Mouse (Mus musculus): ENCODE measurements around the gene Slc2a1. TPM values are rescaled to one million over a fixed set of nuclear protein-coding genes. Genes with fewer than 3 reads are reported as not detected.

Gene Slc2a1
- total RNA-seq, 2 experiments from 2014 or later, result 9.0 to 14.3 TPM

DNA sequence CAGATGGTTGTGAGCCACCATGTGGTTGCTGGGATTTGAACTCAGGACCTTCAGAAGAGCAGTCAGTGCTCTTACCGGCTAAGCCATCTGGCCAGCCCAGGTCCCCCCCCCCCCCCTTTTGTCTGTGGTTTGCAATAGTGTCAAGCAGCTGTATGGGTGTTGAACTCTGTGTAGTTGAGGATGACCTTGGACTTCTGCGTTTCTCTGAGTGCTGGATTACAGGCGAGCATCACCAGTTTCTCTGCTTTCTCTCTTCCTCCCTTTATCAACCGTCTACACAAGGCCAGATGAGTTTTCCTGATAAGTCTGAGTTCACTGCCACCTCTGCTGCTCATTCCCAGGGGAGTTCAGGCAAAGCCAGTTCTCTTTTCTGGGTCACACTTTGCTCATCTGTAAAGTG lies 11.1 kb upstream of the Slc2a1 start:
- ATAC-seq (ENCODE audit: poor library complexity, severe bottlenecking), result no peak

DNA sequence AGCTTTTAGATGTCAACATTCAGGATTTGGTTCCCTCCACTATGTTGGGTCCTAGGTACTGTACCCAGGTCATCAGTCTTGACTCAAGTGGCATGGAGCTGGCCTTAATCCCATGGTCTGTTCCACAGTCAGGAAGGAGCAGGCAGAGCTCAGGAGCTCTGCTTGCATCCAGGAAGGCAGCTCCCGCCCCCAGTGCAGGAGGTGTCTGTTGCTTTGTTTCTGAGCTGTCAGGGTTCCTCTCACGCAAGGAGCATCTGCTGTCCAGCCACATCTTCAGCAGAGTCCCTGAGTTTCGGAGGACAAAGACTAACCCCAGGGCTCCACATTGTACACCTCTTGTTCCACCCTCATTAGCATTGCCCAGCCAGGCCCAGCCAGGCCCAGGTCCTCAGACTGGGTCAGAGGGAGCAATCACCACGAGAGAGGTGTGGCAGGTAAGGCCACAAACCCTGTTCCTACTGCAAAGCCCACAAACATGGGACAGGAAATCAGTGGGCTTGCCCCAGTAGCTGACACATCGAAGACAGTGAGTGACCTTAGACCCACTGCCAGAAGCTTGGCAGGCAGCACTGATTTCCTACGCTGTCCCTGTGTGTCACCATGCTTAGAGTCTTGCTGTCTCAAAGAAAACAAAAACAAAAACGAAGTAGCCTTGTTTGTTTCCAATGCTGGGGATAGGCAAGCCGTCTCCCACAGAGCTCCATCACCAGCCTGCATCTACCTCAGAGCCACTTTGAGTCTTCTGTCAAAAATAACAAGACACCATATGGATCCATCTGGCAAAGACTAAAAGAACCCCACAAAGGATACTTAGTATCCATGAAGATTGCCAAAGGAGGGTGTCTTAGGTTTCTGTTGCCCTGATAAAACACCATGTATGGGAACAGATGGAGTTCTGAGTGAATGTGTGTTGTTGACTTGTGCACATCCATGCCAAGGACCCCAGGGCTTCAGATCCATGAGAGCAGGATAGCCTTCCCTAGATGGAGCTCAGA lies 10.0 kb upstream of the Slc2a1 start:
- no peak for ATAC-seq (ENCODE audit: poor library complexity, severe bottlenecking)

DNA sequence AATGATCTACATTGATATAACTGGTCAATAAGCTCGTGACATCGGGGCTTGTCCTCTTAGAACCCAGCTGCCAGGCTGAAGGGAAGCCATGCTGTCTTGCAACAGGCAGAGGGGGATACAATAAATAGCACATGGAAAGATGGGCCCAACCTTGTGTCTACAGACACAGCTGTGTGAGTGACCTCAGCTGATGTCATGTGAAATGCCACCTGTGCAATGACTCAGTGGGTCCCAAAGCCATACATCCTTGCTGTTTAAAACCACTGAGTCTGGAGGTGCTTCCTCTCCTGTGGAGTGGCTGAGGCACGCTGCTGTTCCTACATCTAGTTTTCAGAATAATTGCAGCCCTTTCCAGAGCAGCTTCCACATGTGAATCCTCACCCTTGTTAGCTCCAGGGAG lies 7.1 kb upstream of the Slc2a1 start:
- ATAC-seq (ENCODE audit: poor library complexity, severe bottlenecking), result no peak

DNA sequence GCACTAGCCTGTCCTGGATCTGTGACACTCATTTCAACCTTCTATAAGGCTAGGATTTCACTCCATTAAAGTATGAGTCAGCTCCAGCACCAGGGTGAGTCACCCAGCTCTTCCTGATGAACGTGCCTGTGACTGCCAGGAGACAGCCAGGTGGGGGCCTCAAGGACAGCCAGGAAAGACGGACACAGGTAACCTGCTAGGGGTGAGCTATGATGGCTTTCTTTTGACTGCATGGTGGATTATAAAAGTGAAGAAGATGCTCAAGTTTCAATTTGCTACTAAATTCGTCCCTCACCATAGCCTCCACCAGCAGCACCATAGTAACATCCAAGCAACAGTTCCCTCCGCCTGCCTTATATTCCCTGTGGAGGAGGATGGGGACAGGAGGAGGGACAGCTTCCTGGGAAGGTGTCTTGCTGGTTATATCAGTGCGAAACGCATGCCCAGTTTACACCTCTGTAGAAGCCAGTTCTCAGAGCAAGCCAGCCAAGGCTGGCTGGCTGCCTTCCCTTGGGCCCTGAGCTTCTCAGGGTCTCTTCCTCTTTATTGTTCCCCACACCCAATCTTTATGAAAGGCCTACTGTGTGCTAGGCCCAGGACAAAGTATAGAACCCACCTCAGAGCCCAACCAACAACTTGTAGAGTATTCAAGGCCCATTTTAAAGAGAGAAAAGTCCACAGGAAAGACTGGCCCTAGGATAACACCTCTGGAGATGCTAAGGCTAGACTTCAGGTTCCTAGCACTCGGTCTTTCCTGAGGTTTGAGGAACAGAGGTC lies 6.0 kb upstream of the Slc2a1 start:
- ATAC-seq (ENCODE audit: poor library complexity, severe bottlenecking), result no peak

DNA sequence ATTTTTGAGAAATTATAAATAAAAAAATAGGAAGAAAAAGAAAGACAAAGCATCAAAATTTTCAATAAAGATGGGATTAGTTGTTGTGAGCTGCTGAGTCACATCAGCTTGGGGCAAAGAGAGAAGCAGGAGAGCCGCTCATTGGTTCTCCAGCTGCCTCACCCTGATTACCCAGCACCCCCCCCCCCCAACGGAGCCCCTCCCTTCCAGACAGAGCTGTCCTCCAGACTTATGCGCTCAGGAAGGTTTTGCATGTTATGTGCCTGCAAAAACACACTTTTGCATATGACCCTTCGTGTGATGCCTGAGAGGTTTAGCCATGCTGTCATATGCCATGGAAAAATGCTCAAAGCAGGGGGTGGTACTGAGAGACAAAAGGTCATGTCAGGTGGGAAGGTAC lies 3.7 kb upstream of the Slc2a1 start:
- no peak for ATAC-seq (ENCODE audit: poor library complexity, severe bottlenecking)

DNA sequence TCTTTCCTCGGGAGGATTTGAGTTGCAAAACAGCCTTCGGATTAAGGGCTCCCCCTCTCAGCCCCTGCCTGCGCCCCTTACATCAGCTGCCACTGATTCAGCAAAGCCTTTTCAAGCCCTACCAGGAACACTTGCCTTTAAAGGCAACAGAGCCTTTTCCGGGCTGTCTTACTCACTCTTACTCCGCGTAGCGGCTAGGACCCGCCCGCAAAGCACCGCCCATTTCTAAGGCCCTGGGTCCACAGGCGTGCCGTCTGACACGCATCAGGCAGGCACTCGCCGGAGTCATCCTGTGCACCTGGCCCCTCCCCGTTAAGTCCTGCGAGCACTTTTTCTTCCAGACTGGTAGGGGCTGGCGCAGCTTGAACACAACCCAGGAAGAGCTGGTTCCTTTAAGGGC lies 2.8 kb upstream of the Slc2a1 start:
- peak; percentile 65 for ATAC-seq (ENCODE audit: poor library complexity, severe bottlenecking)

DNA sequence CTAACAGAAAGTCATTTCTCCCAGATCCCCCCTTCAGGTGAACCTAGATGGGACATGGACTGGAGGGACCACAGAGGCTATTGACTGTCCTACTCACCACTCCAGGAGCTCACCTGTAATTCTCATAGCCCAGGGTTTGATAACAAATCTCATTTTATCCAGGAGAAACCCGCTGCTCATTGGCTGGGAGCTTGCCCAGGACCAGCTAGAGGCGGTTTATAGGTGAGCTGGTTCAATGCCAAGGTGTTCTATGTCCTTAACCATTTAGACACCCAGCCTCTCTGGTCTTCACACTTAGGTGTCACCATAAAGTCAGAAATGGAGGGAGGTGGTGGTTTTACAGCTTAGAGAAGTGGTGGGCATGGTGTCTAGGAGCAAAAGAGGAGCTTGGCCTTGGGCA lies 644 bp upstream of the Slc2a1 start:
- ATAC-seq (ENCODE audit: poor library complexity, severe bottlenecking), result no peak

DNA sequence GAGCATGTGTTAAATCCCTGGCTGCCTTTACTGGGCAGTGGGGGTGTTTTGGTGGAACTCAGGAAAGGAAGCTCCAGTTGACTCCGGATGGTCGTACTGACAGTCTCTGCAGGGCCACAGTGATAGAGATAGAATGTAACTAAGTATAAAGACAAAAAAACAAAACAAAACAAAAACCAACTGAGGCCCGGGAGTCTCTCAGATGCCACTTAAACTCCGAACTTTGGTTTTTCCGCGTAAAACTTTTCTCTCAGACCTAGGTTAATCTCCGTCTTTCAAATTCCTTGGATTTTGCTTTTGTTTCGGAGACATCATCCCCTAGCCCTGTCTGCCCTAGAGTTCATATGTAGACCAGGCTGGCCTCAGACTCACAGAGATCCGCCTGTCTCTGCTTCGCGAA lies 1.1 kb downstream of the Slc2a1 start:
- no peak for ATAC-seq (ENCODE audit: poor library complexity, severe bottlenecking)

DNA sequence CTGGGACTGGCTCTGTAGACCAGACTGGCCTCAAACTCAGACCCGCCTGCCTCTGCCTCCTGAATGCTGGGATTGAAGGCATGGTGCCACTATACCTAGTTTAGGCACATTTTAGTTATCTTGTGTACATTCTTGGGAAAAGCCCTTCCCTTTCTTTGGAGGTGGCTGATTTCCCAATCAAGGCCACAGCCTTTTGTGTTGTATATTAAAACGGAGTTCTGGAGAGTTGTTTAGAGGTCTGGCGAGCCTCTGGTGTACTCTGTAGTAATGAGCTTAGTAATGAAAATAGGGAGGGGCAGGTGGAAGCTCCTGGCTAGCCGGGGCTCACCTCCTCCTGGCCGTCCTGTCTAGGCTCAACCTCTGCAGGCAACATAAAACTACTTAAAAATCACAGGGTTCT lies 2.0 kb downstream of the Slc2a1 start:
- ATAC-seq (ENCODE audit: poor library complexity, severe bottlenecking), result no peak

DNA sequence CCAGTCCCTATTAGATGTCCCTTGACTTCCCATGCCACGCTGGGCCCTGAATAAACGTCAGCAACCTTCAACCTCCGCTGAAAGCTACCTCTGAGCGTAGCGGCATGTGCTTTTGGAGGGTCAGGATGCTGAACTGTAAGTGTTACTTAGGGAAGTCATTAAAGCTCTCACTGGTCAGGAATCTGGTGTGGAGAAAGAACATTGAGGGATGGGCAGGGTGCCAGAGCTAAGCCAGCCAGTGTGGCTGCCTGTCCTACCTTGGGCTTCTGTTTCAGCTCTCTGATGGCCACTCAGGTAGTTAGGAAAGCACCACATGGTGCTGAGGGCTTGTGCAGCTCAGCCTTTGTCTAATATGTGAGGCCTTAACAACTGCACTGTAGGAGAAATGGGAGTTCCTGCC lies 2.9 kb downstream of the Slc2a1 start:
- ATAC-seq (ENCODE audit: poor library complexity, severe bottlenecking), result no peak

DNA sequence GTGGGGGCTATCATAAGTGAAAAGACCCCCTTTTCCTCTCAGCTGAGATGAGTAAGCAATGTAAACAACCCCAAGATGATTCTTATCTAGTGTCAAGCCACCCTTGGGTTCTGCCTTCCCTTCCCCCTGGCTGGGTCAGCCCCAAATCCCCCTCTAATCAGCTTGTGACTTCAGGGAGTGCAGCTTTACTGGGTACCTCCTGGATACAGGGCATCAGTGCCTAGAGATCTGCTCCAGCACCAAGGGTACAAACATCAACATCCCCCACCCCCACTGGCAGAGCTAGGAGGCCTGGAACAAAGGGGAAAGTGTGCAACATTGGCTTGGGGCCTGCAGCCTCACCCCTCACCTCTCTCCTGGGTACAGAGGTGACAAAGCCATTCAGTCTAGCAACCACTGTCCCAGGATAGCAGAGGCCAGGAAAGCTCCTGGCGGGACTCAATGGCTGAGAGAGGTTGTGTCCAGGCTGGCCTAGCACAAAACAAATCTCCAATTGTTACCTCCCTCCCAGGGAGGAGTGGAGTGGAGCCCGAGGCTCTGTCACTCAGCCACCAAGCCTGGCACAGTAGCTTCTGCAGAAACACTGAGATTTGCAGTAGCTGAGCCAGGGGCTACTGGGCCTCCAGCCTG lies 3.9 kb downstream of the Slc2a1 start:
- ATAC-seq (ENCODE audit: poor library complexity, severe bottlenecking), result no peak

DNA sequence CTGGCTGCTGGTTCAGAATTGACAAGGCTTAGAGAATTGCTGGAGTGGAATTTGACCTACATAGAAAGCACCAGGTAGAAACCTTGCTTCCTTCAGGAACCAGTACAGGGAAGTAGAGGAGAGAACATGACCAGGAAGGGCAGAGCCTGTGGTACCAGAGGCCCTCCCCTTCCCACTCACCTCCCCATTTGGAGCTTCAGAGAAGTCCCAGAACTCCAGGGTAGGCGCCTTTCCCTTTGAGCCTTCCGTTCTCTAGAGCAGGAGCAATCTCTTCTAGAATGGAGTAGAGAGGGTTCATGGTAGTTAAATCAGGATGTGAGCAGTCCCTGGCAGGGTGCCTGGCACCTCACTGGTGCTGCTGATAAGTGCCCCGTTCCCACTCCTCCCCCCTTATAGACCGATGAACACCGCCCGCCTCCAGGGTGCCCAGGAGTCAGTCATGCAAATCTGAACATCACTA lies 7.1 kb downstream of the Slc2a1 start:
- ATAC-seq (ENCODE audit: poor library complexity, severe bottlenecking), result no peak

DNA sequence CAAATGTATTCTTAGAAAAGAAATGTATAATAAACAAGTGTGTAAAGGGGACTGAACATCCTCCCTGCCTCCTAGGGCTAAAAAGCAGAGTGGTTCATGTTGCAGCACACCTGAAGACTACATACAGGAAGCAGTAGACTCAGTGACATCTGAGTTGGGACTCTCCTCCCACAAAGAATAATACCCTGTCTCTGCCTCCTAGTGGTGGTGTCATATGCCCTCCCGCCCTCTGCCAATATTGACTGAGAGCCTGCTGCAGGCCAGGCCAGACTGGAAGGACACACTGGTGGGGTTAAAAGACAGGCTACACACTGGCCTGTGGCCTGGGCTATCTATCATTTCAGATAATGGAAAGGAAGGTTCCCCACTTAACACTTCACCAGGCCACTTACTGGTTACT lies 7.8 kb downstream of the Slc2a1 start:
- ATAC-seq (ENCODE audit: poor library complexity, severe bottlenecking), result no peak

DNA sequence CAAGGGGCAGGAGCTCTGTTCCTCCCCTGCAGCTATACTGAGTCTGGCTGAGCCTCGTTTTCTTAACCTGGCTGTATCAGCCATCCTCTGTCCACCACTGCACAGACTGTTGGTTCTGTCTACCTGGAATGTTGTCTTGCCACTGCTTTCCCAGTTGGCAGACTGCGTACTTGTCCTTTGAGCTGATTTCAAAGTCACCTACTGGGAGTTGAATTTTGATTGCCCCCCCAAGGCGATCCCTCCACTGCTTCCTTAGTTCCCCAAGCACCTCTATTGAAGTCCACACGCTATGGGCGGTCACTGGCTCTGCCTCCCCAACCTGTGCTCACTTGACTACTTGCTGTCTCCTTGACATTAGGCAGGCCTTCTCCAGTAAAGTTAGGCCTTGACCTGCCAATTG lies 9.1 kb downstream of the Slc2a1 start:
- ATAC-seq (ENCODE audit: poor library complexity, severe bottlenecking), result no peak

DNA sequence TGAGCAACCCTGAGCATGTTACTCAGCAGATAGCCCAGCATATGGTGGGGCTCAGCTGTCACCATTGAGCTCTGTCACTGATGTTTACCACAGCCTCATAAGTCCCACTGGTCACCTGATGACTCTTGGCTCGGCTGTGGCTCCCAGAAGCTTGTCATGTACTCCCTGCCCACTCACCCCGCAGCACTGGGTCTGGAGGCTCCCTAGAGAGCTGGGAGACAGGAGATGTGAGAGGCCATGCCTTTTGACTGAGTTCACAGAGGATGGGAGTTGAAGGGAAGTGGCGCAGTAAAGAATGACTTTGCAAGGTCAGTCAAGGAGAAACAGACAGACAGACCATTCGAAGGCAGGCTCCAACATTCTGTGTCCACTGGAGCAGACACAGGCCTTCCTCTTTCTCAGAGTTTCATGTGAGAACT lies 10.2 kb downstream of the Slc2a1 start:
- peak; percentile 71 for ATAC-seq (ENCODE audit: poor library complexity, severe bottlenecking)

DNA sequence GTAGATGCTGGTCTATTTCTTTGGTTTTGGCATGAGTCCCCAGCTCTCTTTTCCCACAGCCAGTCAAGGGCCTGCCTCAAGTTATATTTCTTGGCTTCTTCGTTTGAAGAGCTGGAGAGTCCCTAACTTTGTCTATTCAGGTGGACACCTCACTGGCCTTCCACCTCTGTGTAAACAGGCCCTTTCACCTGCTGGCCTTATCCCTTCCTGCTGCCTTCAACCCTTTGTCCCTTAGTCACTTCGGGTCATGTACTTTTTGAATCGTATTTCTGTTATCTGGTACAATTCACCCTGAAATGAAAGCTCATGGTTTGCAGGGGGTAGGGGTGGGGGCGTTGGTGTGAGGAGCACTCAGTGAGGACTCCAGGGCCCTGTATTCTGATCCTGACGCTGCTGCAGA lies 10.8 kb downstream of the Slc2a1 start:
- no peak for ATAC-seq (ENCODE audit: poor library complexity, severe bottlenecking)

DNA sequence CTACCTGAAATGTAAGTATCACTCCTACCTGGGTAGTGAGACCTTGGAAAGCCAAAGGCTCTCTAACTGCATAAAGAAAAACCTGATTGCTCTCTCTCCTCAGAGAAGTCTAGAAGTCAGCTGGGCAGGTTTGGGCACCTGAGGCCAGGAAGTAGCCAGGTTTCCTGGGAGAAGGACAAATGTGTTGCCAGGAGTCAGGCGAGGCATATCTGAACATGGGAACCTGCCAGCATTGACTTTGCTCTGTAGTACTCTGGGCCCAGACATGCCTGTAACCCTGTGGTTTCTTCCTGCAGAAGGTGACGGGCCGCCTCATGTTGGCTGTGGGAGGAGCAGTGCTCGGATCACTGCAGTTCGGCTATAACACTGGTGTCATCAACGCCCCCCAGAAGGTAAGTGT lies 11.6 kb downstream of the Slc2a1 start:
- no peak for ATAC-seq (ENCODE audit: poor library complexity, severe bottlenecking)

DNA sequence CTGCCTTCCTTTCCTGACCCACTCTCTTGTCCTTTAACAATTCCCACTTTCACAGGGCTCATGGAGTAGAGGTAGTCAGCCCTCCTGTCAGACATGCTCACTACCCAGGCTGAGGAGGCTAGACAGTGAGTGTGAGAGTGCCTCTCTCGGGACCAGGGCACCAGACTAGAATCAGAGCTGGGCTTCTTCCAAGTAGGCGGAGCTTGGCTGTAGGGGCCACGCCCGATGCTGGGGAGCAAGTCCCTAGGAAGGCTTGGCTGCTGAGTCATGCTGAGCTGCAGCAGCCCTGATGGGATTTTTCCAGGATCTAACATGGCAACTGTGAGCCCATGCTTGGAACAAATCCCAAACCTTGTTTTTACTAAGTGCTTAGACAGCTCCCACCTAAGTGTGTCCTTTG lies 12.7 kb downstream of the Slc2a1 start:
- no peak for ATAC-seq (ENCODE audit: poor library complexity, severe bottlenecking)

DNA sequence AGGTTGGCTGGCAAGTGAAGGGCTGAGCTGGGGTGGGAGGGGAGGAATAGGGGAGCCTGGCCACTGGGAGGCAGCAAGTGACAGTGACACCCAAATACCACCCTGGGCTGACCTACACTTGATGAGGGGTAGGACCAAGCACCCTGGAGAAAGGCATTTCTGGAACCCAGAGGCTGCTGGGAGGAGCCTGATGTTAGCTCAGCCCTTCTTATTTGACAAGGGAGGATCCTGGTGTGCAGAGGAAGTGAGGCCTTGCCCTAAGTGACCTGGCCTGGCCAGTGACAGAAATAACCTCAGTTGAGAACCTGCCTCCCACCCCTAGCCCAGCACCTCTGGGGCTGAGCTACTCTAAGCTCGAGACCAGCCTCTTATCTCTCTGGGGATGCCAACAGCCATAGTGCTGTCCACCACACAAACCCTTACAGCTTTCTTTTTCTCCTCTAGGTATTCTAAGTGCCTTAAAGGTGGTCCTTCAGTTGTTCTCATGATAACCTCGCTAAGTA lies 16.3 kb downstream of the Slc2a1 start:
- ATAC-seq (ENCODE audit: poor library complexity, severe bottlenecking), result peak; percentile 30

DNA sequence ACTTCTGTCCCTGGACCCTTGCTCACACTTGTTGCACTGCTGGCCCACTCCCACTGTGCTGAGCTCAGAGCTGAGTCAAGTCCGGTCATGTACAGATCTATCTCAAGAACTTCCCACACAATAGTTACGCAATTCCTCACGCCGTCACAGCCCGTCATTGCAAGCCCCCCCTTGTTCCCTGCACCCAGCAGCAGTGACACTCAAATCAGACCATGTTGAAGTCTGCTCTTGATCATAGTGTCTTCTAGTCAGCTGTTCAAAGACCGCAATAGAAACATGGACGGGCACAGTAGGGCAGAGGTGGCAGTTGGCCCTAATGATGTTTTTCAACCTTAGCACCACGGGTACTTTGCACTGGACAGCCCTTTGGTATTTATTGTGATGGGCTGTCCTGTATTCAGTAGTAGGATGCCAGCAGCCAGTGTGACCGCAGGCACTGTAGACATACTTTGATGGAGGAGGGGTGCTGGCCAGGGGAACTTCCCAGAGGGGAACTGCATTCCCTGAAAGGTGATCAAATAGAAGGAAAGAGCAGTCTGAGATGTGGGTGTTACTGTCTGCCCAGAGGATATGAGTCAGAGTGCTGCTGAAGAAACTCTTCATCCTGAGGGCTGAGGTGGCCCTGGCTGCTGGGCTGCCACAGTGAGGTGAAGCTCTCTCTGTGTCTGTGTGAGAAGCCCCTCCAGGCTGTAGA lies 17.2 kb downstream of the Slc2a1 start:
- peak; percentile 47 for ATAC-seq (ENCODE audit: poor library complexity, severe bottlenecking)

DNA sequence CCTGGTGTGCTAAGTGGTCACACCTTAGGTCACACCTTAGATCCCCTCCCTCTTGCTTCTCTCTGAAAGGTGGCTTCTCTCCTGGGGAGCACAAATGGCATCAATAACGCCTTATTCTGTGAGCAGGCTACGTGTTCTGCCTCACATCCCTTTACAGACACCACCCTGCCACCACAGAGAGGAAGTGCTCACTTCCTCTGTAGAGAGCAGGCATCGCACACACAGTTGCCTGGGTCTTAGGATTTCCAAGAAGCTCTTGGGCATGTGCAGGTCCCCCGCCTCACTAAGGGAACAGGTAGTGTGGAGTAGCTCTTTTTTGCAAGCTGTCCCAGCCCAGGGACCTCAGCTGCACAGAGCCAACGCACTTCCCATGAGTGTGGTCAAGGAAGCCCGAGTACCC lies 18.7 kb downstream of the Slc2a1 start:
- ATAC-seq (ENCODE audit: poor library complexity, severe bottlenecking), result peak; percentile 66

Data from megakaryocyte, adult 5-6 weeks (primary cell).